Mouse (Mus musculus): Measurements from ENCODE around the gene Ano10.

DNA sequence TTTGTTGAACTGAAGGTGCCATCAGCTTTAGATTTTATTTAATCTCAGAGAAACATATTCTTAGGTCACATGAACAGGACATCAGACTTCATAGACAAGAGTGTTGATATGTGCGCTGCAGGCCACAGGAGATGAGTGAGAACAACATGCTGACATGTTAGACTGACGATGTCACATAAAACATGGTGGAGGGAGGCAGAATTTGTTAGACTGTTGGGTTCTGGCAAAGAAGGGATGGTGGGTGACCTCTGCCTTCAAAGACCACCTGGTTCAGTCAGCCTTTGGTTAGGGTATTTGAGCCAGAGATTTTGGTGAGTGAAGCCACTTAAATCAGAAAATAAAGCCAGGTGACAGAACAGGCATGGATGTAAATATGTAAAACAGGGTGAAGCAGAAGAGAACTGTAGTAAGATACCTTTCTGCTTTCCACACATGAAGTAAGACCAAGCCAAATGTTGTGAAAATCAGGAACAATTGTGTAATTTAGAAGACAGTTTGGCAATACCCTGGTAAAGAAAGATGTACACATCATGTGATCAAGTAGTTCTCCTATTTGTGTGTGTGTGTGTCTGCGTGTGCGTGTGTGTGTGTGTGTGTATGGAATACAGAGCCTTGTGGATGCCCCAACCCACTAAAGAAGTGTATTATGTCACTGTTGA is 155.7 kb downstream of the Ano10 start:
- TF ChIP-seq CTCF (IDR thresholded peaks at IDR 0.05; ENCODE audit: borderline replicate concordance, insufficient read depth, low read depth, low read length) (no peak), POLR2A (IDR thresholded peaks at IDR 0.05; ENCODE audit: borderline replicate concordance, insufficient read depth, low read length) (no peak)

Measured in cerebellum, adult 2 months (tissue).